Mouse (Mus musculus): ENCODE measurements around the gene Gabpa. TPM values are rescaled to one million over a fixed set of nuclear protein-coding genes. Genes with fewer than 3 reads are reported as not detected.

The Gabpa gene
- polyA plus RNA-seq, 1 experiment = 11.7 TPM

- H3K27me3 ChIP-seq (ENCODE audit: control insufficient read depth, insufficient read depth, insufficient read length) = no peaks in the 10 kb centered on the region
- peaks cover 42% of the 10 kb centered on the region for H3K79me2 ChIP-seq (ENCODE audit: control insufficient read depth, insufficient read depth)
- peaks cover 3% of the 10 kb centered on the region for H3K36me3 ChIP-seq (ENCODE audit: control insufficient read depth, insufficient read depth)
- TF ChIP-seq USF1 (IDR thresholded peaks at IDR 0.05; ENCODE audit: low read depth) (no peak), FOSL1 (IDR thresholded peaks at IDR 0.05; ENCODE audit: insufficient read depth, low read length, poor library complexity, severe bottlenecking) (no peak), CTCF (IDR thresholded peaks at IDR 0.05; ENCODE audit: control insufficient read depth, insufficient read depth, insufficient read length) (no peak), MAX (IDR thresholded peaks at IDR 0.05) (no peak), MYOD1 (IDR thresholded peaks at IDR 0.05; ENCODE audit: control insufficient read depth, insufficient read length, low read depth) (no peak), CEBPB (IDR thresholded peaks at IDR 0.05; ENCODE audit: low read depth) (no peak), MYOG (IDR thresholded peaks at IDR 0.05; ENCODE audit: control insufficient read depth, extremely low read depth, insufficient read length) (no peak)
- H3ac ChIP-seq (ENCODE audit: control insufficient read depth, insufficient read length, low read depth) = no peak overlapping the region
- no peak overlapping the region for H3K4me3 ChIP-seq (ENCODE audit: insufficient read depth, poor library complexity, severe bottlenecking)
- peaks cover 14% of the 10 kb centered on the region for H3K79me3 ChIP-seq (ENCODE audit: low read depth)
Measured at GRCm38 (mm10) chr16:84796678-84797077, 38.0 kb upstream of the Gabpa start.

GRCm38 (mm10) chr16:84800038-84800437, 34.7 kb upstream of the Gabpa start:
- Histone ChIP-seq H3ac (ENCODE audit: control insufficient read depth, insufficient read length, low read depth) (no peak overlapping the region), H3K36me3 (ENCODE audit: control insufficient read depth, insufficient read depth) (peaks cover 3% of the 10 kb centered on the region), H3K79me2 (ENCODE audit: control insufficient read depth, insufficient read depth) (peaks cover 22% of the 10 kb centered on the region), H3K79me3 (ENCODE audit: low read depth) (peaks cover 10% of the 10 kb centered on the region), H3K27me3 (ENCODE audit: control insufficient read depth, insufficient read depth, insufficient read length) (no peaks in the 10 kb centered on the region), H3K4me3 (ENCODE audit: insufficient read depth, poor library complexity, severe bottlenecking) (no peak overlapping the region)
- TF ChIP-seq CTCF (IDR thresholded peaks at IDR 0.05; ENCODE audit: control insufficient read depth, insufficient read depth, insufficient read length) = no peak
- no peak for TF ChIP-seq MAX (IDR thresholded peaks at IDR 0.05)
- no peak for TF ChIP-seq USF1 (IDR thresholded peaks at IDR 0.05; ENCODE audit: low read depth)
- TF ChIP-seq MYOG (IDR thresholded peaks at IDR 0.05; ENCODE audit: control insufficient read depth, extremely low read depth, insufficient read length) = no peak
- no peak for TF ChIP-seq CEBPB (IDR thresholded peaks at IDR 0.05; ENCODE audit: low read depth)
- no peak for TF ChIP-seq FOSL1 (IDR thresholded peaks at IDR 0.05; ENCODE audit: insufficient read depth, low read length, poor library complexity, severe bottlenecking)
- TF ChIP-seq MYOD1 (IDR thresholded peaks at IDR 0.05; ENCODE audit: control insufficient read depth, insufficient read length, low read depth) = no peak

DNA sequence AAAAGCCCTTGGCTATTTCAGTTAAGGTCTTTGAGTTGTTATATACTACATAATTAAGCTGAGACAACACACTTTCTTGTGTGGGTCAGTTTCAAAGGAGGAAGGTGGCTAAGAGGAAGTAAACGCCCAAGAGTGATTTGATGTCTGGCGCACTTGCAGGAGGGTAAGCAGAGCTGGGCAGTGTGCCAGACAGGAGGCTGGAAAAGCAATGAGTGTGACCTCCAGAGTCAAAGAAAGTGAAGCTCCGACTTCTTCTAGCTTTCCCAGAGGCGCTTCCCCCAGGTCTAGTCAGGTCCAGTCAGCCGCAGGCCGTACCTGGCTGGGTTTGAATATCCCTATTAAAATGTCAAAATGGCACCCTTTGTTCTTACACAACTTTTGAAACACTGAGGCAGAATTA, 32.5 kb upstream of the Gabpa start:
- peaks cover 17% of the 10 kb centered on the region for H3K36me3 ChIP-seq (ENCODE audit: control insufficient read depth, insufficient read depth)
- H3K79me2 ChIP-seq (ENCODE audit: control insufficient read depth, insufficient read depth) = peaks cover 7% of the 10 kb centered on the region
- no peak overlapping the region for H3ac ChIP-seq (ENCODE audit: control insufficient read depth, insufficient read length, low read depth)
- no peak for TF ChIP-seq MYOG (IDR thresholded peaks at IDR 0.05; ENCODE audit: control insufficient read depth, extremely low read depth, insufficient read length)
- no peak for TF ChIP-seq MAX (IDR thresholded peaks at IDR 0.05)
- no peak for TF ChIP-seq MYOD1 (IDR thresholded peaks at IDR 0.05; ENCODE audit: control insufficient read depth, insufficient read length, low read depth)
- peaks cover 6% of the 10 kb centered on the region for H3K79me3 ChIP-seq (ENCODE audit: low read depth)
- no peaks in the 10 kb centered on the region for H3K27me3 ChIP-seq (ENCODE audit: control insufficient read depth, insufficient read depth, insufficient read length)
- H3K4me3 ChIP-seq (ENCODE audit: insufficient read depth, poor library complexity, severe bottlenecking) = no peak overlapping the region

- Histone ChIP-seq H3K79me2 (ENCODE audit: control insufficient read depth, insufficient read depth) (no peaks in the 10 kb centered on the region), H3K79me3 (ENCODE audit: low read depth) (peaks cover 5% of the 10 kb centered on the region), H3K27me3 (ENCODE audit: control insufficient read depth, insufficient read depth, insufficient read length) (no peaks in the 10 kb centered on the region), H3ac (ENCODE audit: control insufficient read depth, insufficient read length, low read depth) (no peak overlapping the region), H3K4me3 (ENCODE audit: insufficient read depth, poor library complexity, severe bottlenecking) (no peak overlapping the region), H3K36me3 (ENCODE audit: control insufficient read depth, insufficient read depth) (peaks cover 25% of the 10 kb centered on the region)
- TF ChIP-seq MYOG (IDR thresholded peaks at IDR 0.05; ENCODE audit: control insufficient read depth, extremely low read depth, insufficient read length) (no peak), USF1 (IDR thresholded peaks at IDR 0.05; ENCODE audit: low read depth) (no peak), MYOD1 (IDR thresholded peaks at IDR 0.05; ENCODE audit: control insufficient read depth, insufficient read length, low read depth) (no peak), CEBPB (IDR thresholded peaks at IDR 0.05; ENCODE audit: low read depth) (no peak), FOSL1 (IDR thresholded peaks at IDR 0.05; ENCODE audit: insufficient read depth, low read length, poor library complexity, severe bottlenecking) (no peak), CTCF (IDR thresholded peaks at IDR 0.05; ENCODE audit: control insufficient read depth, insufficient read depth, insufficient read length) (no peak), MAX (IDR thresholded peaks at IDR 0.05) (no peak)
Measured at GRCm38 (mm10) chr16:84804866-84805265, 29.9 kb upstream of the Gabpa start.

GRCm38 (mm10) chr16:84806175-84806574, 28.6 kb upstream of the Gabpa start:
- H3K79me2 ChIP-seq (ENCODE audit: control insufficient read depth, insufficient read depth) = no peaks in the 10 kb centered on the region
- no peak overlapping the region for H3K4me3 ChIP-seq (ENCODE audit: insufficient read depth, poor library complexity, severe bottlenecking)
- H3ac ChIP-seq (ENCODE audit: control insufficient read depth, insufficient read length, low read depth) = no peak overlapping the region
- H3K27me3 ChIP-seq (ENCODE audit: control insufficient read depth, insufficient read depth, insufficient read length) = no peaks in the 10 kb centered on the region
- peaks cover 29% of the 10 kb centered on the region for H3K36me3 ChIP-seq (ENCODE audit: control insufficient read depth, insufficient read depth)
- no peak for TF ChIP-seq MAX (IDR thresholded peaks at IDR 0.05)
- TF ChIP-seq FOSL1 (IDR thresholded peaks at IDR 0.05; ENCODE audit: insufficient read depth, low read length, poor library complexity, severe bottlenecking) = no peak
- no peak for TF ChIP-seq CEBPB (IDR thresholded peaks at IDR 0.05; ENCODE audit: low read depth)
- TF ChIP-seq CTCF (IDR thresholded peaks at IDR 0.05; ENCODE audit: control insufficient read depth, insufficient read depth, insufficient read length) = no peak
- TF ChIP-seq MYOG (IDR thresholded peaks at IDR 0.05; ENCODE audit: control insufficient read depth, extremely low read depth, insufficient read length) = no peak
- no peak for TF ChIP-seq MYOD1 (IDR thresholded peaks at IDR 0.05; ENCODE audit: control insufficient read depth, insufficient read length, low read depth)
- TF ChIP-seq USF1 (IDR thresholded peaks at IDR 0.05; ENCODE audit: low read depth) = no peak
- H3K79me3 ChIP-seq (ENCODE audit: low read depth) = no peaks in the 10 kb centered on the region

GRCm38 (mm10) chr16:84807874-84808273, 26.9 kb upstream of the Gabpa start:
- TF ChIP-seq FOSL1 (IDR thresholded peaks at IDR 0.05; ENCODE audit: insufficient read depth, low read length, poor library complexity, severe bottlenecking) = no peak
- TF ChIP-seq CTCF (IDR thresholded peaks at IDR 0.05; ENCODE audit: control insufficient read depth, insufficient read depth, insufficient read length) = no peak
- no peak for TF ChIP-seq MYOD1 (IDR thresholded peaks at IDR 0.05; ENCODE audit: control insufficient read depth, insufficient read length, low read depth)
- TF ChIP-seq MAX (IDR thresholded peaks at IDR 0.05) = no peak
- no peak for TF ChIP-seq USF1 (IDR thresholded peaks at IDR 0.05; ENCODE audit: low read depth)
- TF ChIP-seq CEBPB (IDR thresholded peaks at IDR 0.05; ENCODE audit: low read depth) = no peak
- no peak for TF ChIP-seq MYOG (IDR thresholded peaks at IDR 0.05; ENCODE audit: control insufficient read depth, extremely low read depth, insufficient read length)
- peaks cover 29% of the 10 kb centered on the region for H3K36me3 ChIP-seq (ENCODE audit: control insufficient read depth, insufficient read depth)

More at GRCm38 (mm10) chr16:84807874-84808273, 26.9 kb upstream of the Gabpa start:
- Histone ChIP-seq H3K27me3 (ENCODE audit: control insufficient read depth, insufficient read depth, insufficient read length) (no peaks in the 10 kb centered on the region), H3K79me3 (ENCODE audit: low read depth) (no peaks in the 10 kb centered on the region), H3K79me2 (ENCODE audit: control insufficient read depth, insufficient read depth) (no peaks in the 10 kb centered on the region), H3K4me3 (ENCODE audit: insufficient read depth, poor library complexity, severe bottlenecking) (no peak overlapping the region), H3ac (ENCODE audit: control insufficient read depth, insufficient read length, low read depth) (no peak overlapping the region)
